Mouse (Mus musculus) liver, embryonic 12.5 days (tissue): ENCODE results near the gene Nploc4. TPM values are rescaled to one million over a fixed set of nuclear protein-coding genes. Genes with fewer than 3 reads are reported as not detected.
A peak's percentile ranks its signal among the peaks of the same experiment; 100 is the strongest.

Experiments
- ATAC-seq: fragments of 200-750 bp; cut with Nextera tagmentation; 2 replicates; pipeline ENCODE4 v1.8.0; 2017; ENCODE audit warnings: moderate number of reproducible peaks, mild to moderate bottlenecking, moderate library complexity
- H3K27ac ChIP-seq: fragments of 300-500 bp; sonication (generic); 2 replicates; pipeline ENCODE4 v1.5.1; 2016; ENCODE audit warnings: mild to moderate bottlenecking
- H3K27me3 ChIP-seq: fragments of 300-500 bp; sonication (generic); replicated peaks from 2 replicates; pipeline ENCODE4 v1.6.1; 2016; ENCODE audit warnings: mild to moderate bottlenecking, moderate library complexity
- H3K36me3 ChIP-seq: fragments of 300-500 bp; sonication (generic); 2 replicates; pipeline ENCODE4 v1.6.1; 2016; ENCODE audit warnings: mild to moderate bottlenecking, moderate library complexity
- H3K4me1 ChIP-seq: fragments of 300-500 bp; sonication (generic); 2 replicates; pipeline ENCODE4 v1.6.1; 2016
- H3K4me2 ChIP-seq: fragments of 300-500 bp; sonication (generic); 2 replicates; pipeline ENCODE4 v1.6.1; 2016; ENCODE audit warnings: mild to moderate bottlenecking, moderate library complexity
- H3K4me3 ChIP-seq: fragments of 300-500 bp; sonication (generic); 2 replicates; pipeline ENCODE4 v1.5.1; 2016; ENCODE audit warnings: mild to moderate bottlenecking, moderate library complexity
- H3K9ac ChIP-seq: fragments of 300-500 bp; sonication (generic); 2 replicates; pipeline ENCODE4 v1.6.1; 2016; ENCODE audit warnings: mild to moderate bottlenecking, moderate library complexity
- H3K9me3 ChIP-seq: fragments of 300-500 bp; sonication (generic); replicated peaks from 2 replicates; pipeline ENCODE4 v1.6.1; 2016; ENCODE audit warnings: mild to moderate bottlenecking, moderate library complexity
- WGBS: fragments of 180-500 bp; shearing (Covaris S2); methylation state at CpG from one replicate; pipeline ENCODE4 v1.1.7; 2016; ENCODE audit not compliant: insufficient replicate concordance; 5-methylcytosine and 5-hydroxymethylcytosine counted together
- polyA plus RNA-seq: library from polyadenylated mRNA; unstranded; fragments of >200 nt; fragmentation: Nextera tagmentation; extraction: Ambion mirVana; gene quantifications from 2 replicates; pipeline ENCODE4 v1.2.1, GENCODE M21; 2016

Nploc4 gene
- polyA plus RNA-seq, 1 experiment from 2014 or later = 46.3 TPM

DNA sequence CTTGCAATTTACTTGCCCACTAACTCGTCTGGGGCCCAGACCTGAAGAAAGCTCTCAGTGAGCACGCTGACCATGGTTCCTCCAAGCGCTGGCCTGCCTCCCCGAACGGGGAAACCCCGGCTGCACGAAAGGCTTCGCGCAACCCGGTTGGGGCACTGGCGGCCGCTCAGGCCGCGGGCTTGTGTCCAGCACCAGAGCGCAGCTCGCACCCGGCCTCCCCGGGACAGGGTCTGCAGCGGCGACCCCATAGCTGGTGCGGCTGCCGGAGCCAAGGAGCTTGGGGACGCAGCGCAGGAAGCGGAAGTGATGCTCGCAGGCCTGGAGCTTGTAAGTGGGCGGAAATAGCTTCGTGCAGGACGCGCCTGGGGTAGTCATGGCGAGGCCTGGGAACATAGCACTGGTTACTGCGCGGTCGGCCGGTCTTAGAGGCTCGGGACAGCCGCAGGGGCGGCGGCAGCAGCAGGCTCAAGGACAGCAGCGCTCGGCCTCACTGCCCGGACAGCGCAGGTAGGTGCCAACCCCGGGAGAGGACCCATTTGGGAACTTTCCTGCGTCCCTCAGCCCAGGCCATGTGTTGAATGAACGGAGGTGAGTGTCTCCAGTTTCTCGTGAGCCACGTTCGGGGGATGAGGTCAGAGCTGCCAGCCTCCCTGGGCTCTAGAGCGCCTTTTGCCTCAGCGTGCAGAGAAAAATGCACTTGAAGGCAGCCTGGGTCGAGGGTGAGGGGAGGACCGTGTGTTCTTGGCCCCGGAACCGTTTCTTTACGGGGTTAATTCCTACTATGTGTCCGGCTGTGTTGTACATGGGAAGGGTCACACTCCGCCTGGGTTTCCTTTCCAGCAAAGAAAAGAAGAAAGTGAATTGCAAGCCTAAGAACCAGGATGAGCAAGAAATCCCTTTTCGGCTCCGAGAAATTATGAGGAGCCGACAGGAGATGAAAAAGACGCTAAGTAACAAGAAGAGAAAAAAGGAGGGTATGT is 20.6 kb upstream of the Nploc4 start, which contains the start of the genes Oxld1 and Ccdc137:
Oxld1 (minus strand) TSS at position 297 of the 980 bp plus-strand sequence.
Ccdc137 (plus strand) TSS at position 344 of the 980 bp plus-strand sequence.
- Histone ChIP-seq H3K9me3 (no peaks in the 10 kb centered on the region), H3K9ac (peak within 1 kb of the TSS; percentile 92), H3K4me1 (peaks cover 47% of the 10 kb centered on the region), H3K36me3 (peaks cover 45% of the 10 kb centered on the region), H3K4me2 (peak within 1 kb of the TSS; percentile 95), H3K27ac (peak within 1 kb of the TSS; percentile 89), H3K4me3 (peak within 1 kb of the TSS; percentile 96), H3K27me3 (0 out of 2 replicates have a peak, but pooled peaks cover under 1% of the 10 kb centered on the region)
- 2% methylated on average over 62 of the region's 62 CpGs for WGBS
- ATAC-seq = peak; percentile 84

GRCm38 (mm10) chr11:120457370-120457769 is 19.9 kb upstream of the Nploc4 start:
- Histone ChIP-seq H3K27ac (peak overlapping the region; percentile 89), H3K9ac (peak overlapping the region; percentile 92), H3K27me3 (0 out of 2 replicates have a peak, but pooled peaks cover 4% of the 10 kb centered on the region), H3K36me3 (peaks cover 38% of the 10 kb centered on the region), H3K4me2 (peak overlapping the region; percentile 95), H3K9me3 (no peaks in the 10 kb centered on the region), H3K4me1 (peaks cover 47% of the 10 kb centered on the region), H3K4me3 (peak overlapping the region; percentile 96)
- 7% methylated on average over 14 of the region's 14 CpGs for WGBS
- ATAC-seq = peak; percentile 48

DNA sequence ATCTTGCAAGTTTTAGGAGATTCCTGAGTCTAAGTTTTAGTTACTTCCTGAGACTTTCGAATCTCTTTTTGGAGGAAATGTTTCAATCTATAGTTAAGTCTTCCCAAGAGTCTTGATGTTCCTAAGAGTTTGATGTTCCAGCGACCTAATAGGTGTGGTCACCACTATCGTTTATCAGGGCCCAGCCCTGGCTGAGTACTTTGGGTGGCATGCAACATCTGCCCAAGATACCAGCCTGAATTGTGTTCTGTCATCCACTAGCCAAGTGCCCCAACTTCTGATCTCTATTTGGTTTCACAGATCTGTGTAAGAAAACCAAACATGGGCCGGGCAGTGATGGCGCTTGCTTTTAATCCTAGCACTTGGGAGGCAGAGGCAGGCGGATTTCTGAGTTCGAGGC is 17.9 kb upstream of the Nploc4 start:
- peaks cover 43% of the 10 kb centered on the region for H3K4me1 ChIP-seq
- H3K9me3 ChIP-seq = no peaks in the 10 kb centered on the region
- H3K27me3 ChIP-seq = peaks cover 11% of the 10 kb centered on the region
- H3K36me3 ChIP-seq = peaks cover 19% of the 10 kb centered on the region
- ATAC-seq = peak; percentile 44; the same call in 1 of the 2 replicates
- no peak overlapping the region for H3K4me3 ChIP-seq
- peak overlapping the region; percentile 38 for H3K27ac ChIP-seq
- WGBS = 70% methylated on average over 7 of the region's 7 CpGs
- no peak overlapping the region for H3K9ac ChIP-seq
- H3K4me2 ChIP-seq = peak overlapping the region; percentile 27; the same call in 1 of the 2 replicates

DNA sequence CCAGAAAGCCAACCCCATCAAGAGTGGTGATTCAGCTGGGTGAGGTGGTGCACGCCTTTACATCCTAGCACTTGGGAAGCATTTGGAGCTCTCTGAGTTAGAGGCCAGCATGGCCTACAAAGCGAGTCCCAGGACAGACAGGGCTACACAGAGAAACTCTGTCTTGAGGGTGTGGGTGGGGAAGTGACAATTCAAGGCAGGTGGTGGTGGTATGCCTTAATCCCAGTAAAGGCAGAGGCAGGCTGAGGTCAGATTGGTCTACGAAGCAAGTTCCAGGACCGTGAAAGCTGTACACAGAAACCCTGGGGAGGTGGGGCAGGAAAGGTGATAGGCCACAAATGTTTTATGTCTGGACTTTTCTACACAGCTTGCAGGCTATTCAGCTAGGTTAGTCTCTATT is 17.5 kb upstream of the Nploc4 start:
- no peak overlapping the region for H3K9ac ChIP-seq
- H3K4me2 ChIP-seq = no peak overlapping the region

DNA sequence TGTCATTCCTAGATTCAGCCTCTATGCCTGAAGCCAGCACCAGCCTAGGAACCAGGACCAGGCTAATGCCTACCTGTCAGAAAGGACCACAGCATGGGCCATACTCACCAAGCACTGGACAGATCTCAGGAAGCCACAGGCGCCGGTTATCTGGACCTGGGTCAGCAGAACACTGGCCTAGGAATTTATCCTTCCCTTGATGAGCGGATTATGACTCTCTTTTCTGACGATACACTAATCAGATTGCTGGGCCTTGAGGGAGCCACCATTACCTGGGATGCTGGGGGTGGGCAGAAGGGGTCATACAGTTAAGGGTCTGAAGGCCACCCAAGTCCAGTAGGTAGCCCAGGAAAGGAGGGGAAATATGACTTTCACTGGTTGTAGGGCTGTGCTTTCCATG is 15.8 kb upstream of the Nploc4 start, which contains the start of gene Pde6g:
Pde6g (minus strand) TSS at position 195 of the 400 bp plus-strand sequence.
- H3K4me1 ChIP-seq = peaks cover 29% of the 10 kb centered on the region
- peaks cover 15% of the 10 kb centered on the region for H3K27me3 ChIP-seq
- 69% methylated on average over 4 of the region's 4 CpGs for WGBS
- H3K4me3 ChIP-seq = no peak within 1 kb of the TSS
- peaks cover 6% of the 10 kb centered on the region; the same call in 1 of the 2 replicates for H3K36me3 ChIP-seq
- H3K4me2 ChIP-seq = no peak within 1 kb of the TSS
- ATAC-seq = no peak
- H3K9me3 ChIP-seq = no peaks in the 10 kb centered on the region
- H3K27ac ChIP-seq = no peak within 1 kb of the TSS
- H3K9ac ChIP-seq = no peak within 1 kb of the TSS

More for the DNA sequence above, 17.5 kb upstream of the Nploc4 start:
- H3K27ac ChIP-seq = peak overlapping the region; percentile 38
- ATAC-seq = no peak
- WGBS = 88% methylated on average over 4 of the region's 4 CpGs
- H3K27me3 ChIP-seq = peaks cover 13% of the 10 kb centered on the region
- peaks cover 15% of the 10 kb centered on the region for H3K36me3 ChIP-seq
- peaks cover 43% of the 10 kb centered on the region for H3K4me1 ChIP-seq
- H3K9me3 ChIP-seq = no peaks in the 10 kb centered on the region
- no peak overlapping the region for H3K4me3 ChIP-seq

DNA sequence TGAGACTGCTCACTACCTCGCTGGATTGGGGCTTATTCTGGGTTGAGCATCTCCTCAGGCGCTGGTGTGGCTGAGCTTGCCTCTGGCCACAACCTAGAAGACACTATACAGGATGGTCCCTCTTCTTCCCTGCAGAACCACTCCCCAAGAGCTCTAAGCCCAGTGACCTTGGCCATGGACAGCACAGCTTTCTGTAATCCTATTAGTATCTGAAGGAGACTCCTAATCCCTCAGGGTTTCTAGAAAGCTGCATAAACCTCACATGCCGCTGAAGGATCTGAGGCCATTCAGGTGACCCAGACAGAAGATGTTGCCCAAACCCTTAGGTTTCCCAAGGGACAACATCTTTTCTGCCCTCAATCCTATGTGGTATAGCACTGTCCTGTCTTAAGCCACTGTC is 14.7 kb upstream of the Nploc4 start:
- peaks cover 15% of the 10 kb centered on the region for H3K27me3 ChIP-seq
- no peak overlapping the region for H3K9ac ChIP-seq
- no peak overlapping the region for H3K27ac ChIP-seq
- ATAC-seq = no peak; the same call in 1 of the 2 replicates
- H3K4me1 ChIP-seq = peaks cover 31% of the 10 kb centered on the region
- no peaks in the 10 kb centered on the region for H3K9me3 ChIP-seq
- WGBS = 68% methylated on average over 3 of the region's 3 CpGs
- H3K4me2 ChIP-seq = no peak overlapping the region
- peaks cover 6% of the 10 kb centered on the region; the same call in 1 of the 2 replicates for H3K36me3 ChIP-seq
- no peak overlapping the region for H3K4me3 ChIP-seq

DNA sequence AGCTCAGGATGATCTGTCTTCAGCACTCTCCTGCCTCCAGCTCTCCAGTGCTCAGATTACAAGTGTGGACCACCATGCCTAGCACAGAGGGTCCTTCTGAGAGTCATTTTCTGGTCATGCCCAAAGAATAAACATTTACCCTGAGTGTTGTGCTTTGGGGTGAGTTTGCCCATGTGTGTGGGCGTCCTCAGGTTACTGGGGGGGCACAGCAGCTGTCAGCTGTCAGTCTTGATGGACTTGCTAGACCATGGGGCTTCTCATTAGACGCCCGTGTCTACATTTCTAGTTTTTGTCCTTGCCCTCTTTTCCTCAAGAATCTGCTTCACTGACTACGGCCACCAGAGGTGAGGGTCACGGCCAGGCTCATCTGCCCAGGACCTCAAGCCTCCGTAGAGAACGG is 9.7 kb upstream of the Nploc4 start:
- H3K4me2 ChIP-seq = no peak overlapping the region
- no peak for ATAC-seq
- no peak overlapping the region for H3K4me3 ChIP-seq
- peaks cover 8% of the 10 kb centered on the region; the same call in 1 of the 2 replicates for H3K4me1 ChIP-seq
- no peak overlapping the region for H3K27ac ChIP-seq
- 74% methylated on average over 7 of the region's 7 CpGs for WGBS
- H3K36me3 ChIP-seq = no peaks in the 10 kb centered on the region
- no peaks in the 10 kb centered on the region for H3K9me3 ChIP-seq
- no peak overlapping the region for H3K9ac ChIP-seq
- H3K27me3 ChIP-seq = peaks cover 18% of the 10 kb centered on the region

GRCm38 (mm10) chr11:120445475-120445874 is 8.0 kb upstream of the Nploc4 start:
- Histone ChIP-seq H3K36me3 (no peaks in the 10 kb centered on the region), H3K4me3 (no peak overlapping the region), H3K27me3 (0 out of 2 replicates have a peak, but pooled peaks cover 13% of the 10 kb centered on the region), H3K4me1 (peaks cover 8% of the 10 kb centered on the region; the same call in 1 of the 2 replicates), H3K27ac (no peak overlapping the region), H3K4me2 (no peak overlapping the region), H3K9ac (no peak overlapping the region), H3K9me3 (no peaks in the 10 kb centered on the region)
- no peak for ATAC-seq
- WGBS = 41% methylated on average over 3 of the region's 3 CpGs

- 0 out of 2 replicates have a peak, but pooled peaks cover 9% of the 10 kb centered on the region for H3K27me3 ChIP-seq
- WGBS = 49% methylated on average over 6 of the region's 6 CpGs
- ATAC-seq = no peak
- no peaks in the 10 kb centered on the region for H3K36me3 ChIP-seq
- H3K27ac ChIP-seq = no peak overlapping the region
- H3K4me2 ChIP-seq = no peak overlapping the region
- no peak overlapping the region for H3K4me3 ChIP-seq
- no peaks in the 10 kb centered on the region for H3K9me3 ChIP-seq
- H3K4me1 ChIP-seq = peaks cover 8% of the 10 kb centered on the region; the same call in 1 of the 2 replicates
- H3K9ac ChIP-seq = no peak overlapping the region
These were observed 6.6 kb upstream of the Nploc4 start for GRCm38 (mm10) chr11:120444106-120444505.

DNA sequence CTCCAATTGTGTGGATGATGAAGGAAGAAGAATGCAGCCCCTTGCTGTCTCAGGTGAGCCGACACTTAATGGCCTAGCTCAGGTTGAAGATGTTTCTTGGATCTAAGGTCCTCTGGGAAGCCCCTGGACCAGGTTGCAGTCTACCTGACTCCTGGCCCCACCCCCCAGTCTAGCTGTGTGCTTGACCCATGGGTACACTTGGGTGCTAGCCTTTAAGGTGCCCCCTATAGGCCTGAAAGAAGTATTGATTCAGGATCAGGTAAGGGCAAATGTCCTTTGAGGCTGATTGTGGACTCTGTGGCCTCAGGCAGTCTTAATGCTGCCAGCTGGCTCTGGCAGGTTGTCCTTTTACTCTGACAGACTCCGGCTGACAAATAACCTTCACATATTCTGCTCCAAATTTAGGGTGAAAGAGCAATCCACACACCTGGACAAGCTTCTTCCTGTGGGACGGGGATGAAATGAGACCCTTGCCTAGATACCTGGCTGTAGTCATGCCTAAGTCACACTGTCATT is 5.3 kb upstream of the Nploc4 start:
- Histone ChIP-seq H3K4me3 (no peak overlapping the region), H3K9me3 (no peaks in the 10 kb centered on the region), H3K36me3 (no peaks in the 10 kb centered on the region), H3K9ac (no peak overlapping the region; the same call in 1 of the 2 replicates), H3K27ac (no peak overlapping the region), H3K4me1 (peaks cover 3% of the 10 kb centered on the region; the same call in 1 of the 2 replicates), H3K27me3 (0 out of 2 replicates have a peak, but pooled peaks cover 9% of the 10 kb centered on the region), H3K4me2 (no peak overlapping the region)
- ATAC-seq = no peak
- WGBS = 74% methylated on average over 3 of the region's 3 CpGs

DNA sequence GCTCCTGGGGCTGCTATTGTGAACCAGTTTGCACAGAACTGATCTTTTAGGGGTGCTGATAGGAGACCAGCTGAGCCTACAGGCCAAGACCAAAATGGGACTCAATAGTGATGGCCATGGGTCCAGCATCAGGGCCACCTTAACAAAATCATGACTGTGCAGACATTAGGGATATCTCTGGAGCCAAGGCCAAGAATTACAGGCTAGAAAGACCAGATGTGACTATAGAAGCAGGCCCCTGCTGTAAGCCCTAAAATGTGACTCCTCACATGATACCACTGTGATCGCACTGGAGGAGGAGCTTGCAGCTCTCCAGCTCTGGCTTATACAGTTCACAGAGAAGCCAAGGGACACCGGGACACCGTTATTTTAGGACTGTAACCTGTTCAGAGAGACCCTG is 4.8 kb upstream of the Nploc4 start, which contains the start of gene Tspan10:
Tspan10 (plus strand) TSS at position 301 of the 400 bp plus-strand sequence.
- Histone ChIP-seq H3K27me3 (0 out of 2 replicates have a peak, but pooled peaks cover 9% of the 10 kb centered on the region), H3K4me3 (no peak within 1 kb of the TSS), H3K4me1 (peaks cover 3% of the 10 kb centered on the region; the same call in 1 of the 2 replicates), H3K36me3 (no peaks in the 10 kb centered on the region), H3K9ac (no peak within 1 kb of the TSS; the same call in 1 of the 2 replicates), H3K4me2 (no peak within 1 kb of the TSS), H3K27ac (no peak within 1 kb of the TSS), H3K9me3 (no peaks in the 10 kb centered on the region)
- ATAC-seq = no peak
- 86% methylated on average over 3 of the region's 3 CpGs for WGBS
